Mouse (Mus musculus) skeletal muscle tissue, postnatal 0 days (tissue): ENCODE data around the gene Hmgxb4. TPM values are rescaled to one million over a fixed set of nuclear protein-coding genes. Genes with fewer than 3 reads are reported as not detected.

Experiments
- polyA plus RNA-seq: library from polyadenylated mRNA; unstranded; fragments of >200 nt; fragmentation: Nextera tagmentation; extraction: Ambion mirVana; gene quantifications from 2 replicates; pipeline ENCODE4 v1.2.1, GENCODE M21; 2015

The Hmgxb4 gene
- 9.1 and 9.4 TPM in 2 replicates for polyA plus RNA-seq

GRCm38 (mm10) chr8:74993081-74993474 is at the start of gene Hmgxb4:
Hmgxb4 (plus strand) TSS chr8:74993356.

GRCm38 (mm10) chr8:75033511-75034243 is 40.5 kb downstream of the Hmgxb4 start, which contains the start of gene Tom1:
Tom1 (plus strand) TSS chr8:75033705.

Other genes starting within 250 kb of the Hmgxb4 start
- gene Isx, start 120.2 kb upstream of the Hmgxb4 start, polyA plus RNA-seq, result not detected in 2 replicates
- gene Tom1, start 40.3 kb downstream of the Hmgxb4 start, polyA plus RNA-seq, result 59.4 and 63.8 TPM in 2 replicates
- gene Hmox1, start 100.3 kb downstream of the Hmgxb4 start, polyA plus RNA-seq, result 31.8 and 49.0 TPM in 2 replicates
- gene Mcm5, start 116.2 kb downstream of the Hmgxb4 start, polyA plus RNA-seq, result 13.5 and 19.9 TPM in 2 replicates
- gene Rasd2, start 220.6 kb downstream of the Hmgxb4 start, polyA plus RNA-seq, result 0.06 and 0.21 TPM in 2 replicates